Mouse (Mus musculus): ENCODE measurements around the gene Tubb2a. TPM values are rescaled to one million over a fixed set of nuclear protein-coding genes. Genes with fewer than 3 reads are reported as not detected.

The Tubb2a gene
- polyA plus RNA-seq, 1 experiment from 2014 or later = 292 TPM

DNA sequence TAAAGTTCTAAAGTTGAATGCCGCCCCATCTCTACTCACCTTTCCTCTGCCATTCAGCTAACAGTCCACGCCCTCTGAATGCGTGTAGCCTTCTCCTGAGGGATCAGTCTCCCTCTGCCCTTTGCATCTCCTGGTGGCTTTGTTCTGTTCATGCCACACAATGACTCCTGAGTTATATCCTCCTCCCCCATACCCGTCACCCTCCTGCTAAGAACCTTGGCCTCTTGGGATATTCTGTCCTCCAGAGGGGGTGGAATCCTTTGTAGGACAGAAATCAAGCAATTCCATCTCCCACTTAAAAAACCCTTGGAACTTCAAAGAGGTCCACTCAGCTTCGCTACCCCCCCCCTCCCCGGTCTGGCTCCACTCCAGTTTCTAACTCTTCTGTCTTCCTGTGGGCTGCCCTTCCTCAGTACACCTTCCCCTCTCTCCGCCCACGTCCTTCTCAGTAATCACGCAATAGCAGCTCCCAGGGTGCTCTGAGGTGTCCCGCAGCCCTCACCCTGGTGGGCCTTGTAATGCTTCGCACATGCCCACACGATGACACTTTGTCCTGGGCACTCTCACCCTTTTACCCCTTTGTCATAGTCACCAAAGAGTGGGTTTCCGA lies 24.0 kb downstream of the Tubb2a start:
- ATAC-seq = no peak
- 77% methylated on average over 13 of the region's 13 CpGs for WGBS
- H3K9ac ChIP-seq (ENCODE audit: low read depth, low read length) = no peak overlapping the region
- TF ChIP-seq CTCF (IDR thresholded peaks at IDR 0.05; ENCODE audit: low read depth) = no peak
- H3K4me2 ChIP-seq (replicated peaks; ENCODE audit: low read depth) = no peak overlapping the region
- H3K4me1 ChIP-seq (replicated peaks; ENCODE audit: control insufficient read depth, insufficient read depth, low read length) = no peaks in the 10 kb centered on the region
- H3K4me3 ChIP-seq (ENCODE audit: low read depth, low read length) = no peak overlapping the region
- H3K27ac ChIP-seq (ENCODE audit: low read depth, low read length) = no peak overlapping the region
- no peaks in the 10 kb centered on the region for H3K9me3 ChIP-seq (ENCODE audit: control insufficient read depth)
- H3K36me3 ChIP-seq (ENCODE audit: control insufficient read depth, insufficient read depth) = peaks cover 29% of the 10 kb centered on the region
- no peaks in the 10 kb centered on the region for H3K27me3 ChIP-seq (replicated peaks; ENCODE audit: control insufficient read depth, insufficient read depth, low read length)

DNA sequence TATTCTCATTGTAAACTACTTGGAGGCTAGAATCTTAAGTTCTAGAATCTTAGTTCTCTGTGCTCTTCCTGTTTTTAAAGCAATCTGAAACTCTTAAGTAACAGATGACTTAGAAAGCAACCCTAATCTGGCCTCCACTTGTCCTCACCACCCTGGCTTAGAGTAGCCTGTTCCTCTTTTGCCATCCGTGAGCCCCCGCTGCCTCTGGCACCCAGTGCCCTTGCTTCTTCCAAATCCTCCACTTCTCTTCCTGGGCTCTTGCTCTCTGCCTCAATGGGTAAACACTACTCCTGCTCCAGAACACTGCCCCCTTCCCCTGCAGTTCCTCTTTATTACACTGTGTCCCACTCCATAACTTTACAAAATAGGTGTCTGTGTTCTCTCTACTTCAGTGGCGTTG lies 26.1 kb downstream of the Tubb2a start:
- H3K27me3 ChIP-seq (replicated peaks; ENCODE audit: control insufficient read depth, insufficient read depth, low read length) = no peaks in the 10 kb centered on the region
- no peak for TF ChIP-seq CTCF (IDR thresholded peaks at IDR 0.05; ENCODE audit: low read depth)
- no peak overlapping the region for H3K4me2 ChIP-seq (replicated peaks; ENCODE audit: low read depth)
- H3K27ac ChIP-seq (ENCODE audit: low read depth, low read length) = no peak overlapping the region
- no peaks in the 10 kb centered on the region for H3K4me1 ChIP-seq (replicated peaks; ENCODE audit: control insufficient read depth, insufficient read depth, low read length)
- H3K36me3 ChIP-seq (ENCODE audit: control insufficient read depth, insufficient read depth) = peaks cover 21% of the 10 kb centered on the region
- ATAC-seq = no peak
- H3K9ac ChIP-seq (ENCODE audit: low read depth, low read length) = no peak overlapping the region
- no peaks in the 10 kb centered on the region for H3K9me3 ChIP-seq (ENCODE audit: control insufficient read depth)
- H3K4me3 ChIP-seq (ENCODE audit: low read depth, low read length) = no peak overlapping the region
- 93% methylated on average over 3 of the region's 3 CpGs for WGBS

DNA sequence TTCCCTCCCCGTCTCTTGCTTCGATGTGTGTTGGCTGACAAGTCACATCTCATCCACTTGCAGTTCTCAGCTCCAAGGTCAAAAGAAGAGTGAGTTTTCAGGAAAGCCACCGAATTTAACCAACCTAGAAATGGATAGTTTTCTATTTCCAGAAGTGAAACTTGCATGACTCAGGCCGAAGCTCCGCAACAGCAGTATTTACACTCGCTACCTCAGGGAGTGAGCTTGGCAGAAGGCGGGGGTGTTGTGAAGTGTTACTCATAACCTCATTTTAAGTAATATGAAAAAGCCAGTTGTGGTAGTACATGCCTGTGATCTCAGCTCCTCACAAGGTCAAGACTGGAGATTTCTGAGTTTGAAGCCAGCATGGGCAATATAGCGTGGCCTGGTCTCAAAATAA lies 27.3 kb downstream of the Tubb2a start:
- Histone ChIP-seq H3K27me3 (replicated peaks; ENCODE audit: control insufficient read depth, insufficient read depth, low read length) (no peaks in the 10 kb centered on the region), H3K4me3 (ENCODE audit: low read depth, low read length) (no peak overlapping the region), H3K4me2 (replicated peaks; ENCODE audit: low read depth) (no peak overlapping the region), H3K9me3 (ENCODE audit: control insufficient read depth) (no peaks in the 10 kb centered on the region), H3K4me1 (replicated peaks; ENCODE audit: control insufficient read depth, insufficient read depth, low read length) (no peaks in the 10 kb centered on the region), H3K9ac (ENCODE audit: low read depth, low read length) (no peak overlapping the region), H3K27ac (ENCODE audit: low read depth, low read length) (no peak overlapping the region), H3K36me3 (ENCODE audit: control insufficient read depth, insufficient read depth) (peaks cover 21% of the 10 kb centered on the region)
- no peak for ATAC-seq
- 93% methylated on average over 8 of the region's 8 CpGs for WGBS
- no peak for TF ChIP-seq CTCF (IDR thresholded peaks at IDR 0.05; ENCODE audit: low read depth)

DNA sequence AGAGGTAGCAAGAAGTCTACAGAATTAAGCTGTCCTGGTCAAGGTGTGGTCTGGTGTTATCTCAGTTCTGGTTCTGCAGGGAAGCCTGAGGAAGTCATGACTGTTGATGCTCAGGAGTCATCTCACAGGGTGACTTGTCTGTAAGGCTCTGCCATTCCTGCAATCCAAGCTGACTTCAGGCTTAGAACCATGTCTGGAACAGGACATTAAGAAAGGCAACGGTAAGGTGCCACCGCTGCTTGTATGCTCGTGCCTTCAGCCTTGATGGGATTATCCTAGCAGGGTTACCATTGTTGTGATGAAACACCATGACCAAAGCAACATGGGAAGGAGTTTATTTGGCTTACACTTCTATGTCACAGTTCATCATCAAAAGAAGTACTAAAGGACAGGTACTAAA lies 30.3 kb downstream of the Tubb2a start:
- H3K4me2 ChIP-seq (replicated peaks; ENCODE audit: low read depth) = no peak overlapping the region
- no peak for TF ChIP-seq CTCF (IDR thresholded peaks at IDR 0.05; ENCODE audit: low read depth)
- H3K36me3 ChIP-seq (ENCODE audit: control insufficient read depth, insufficient read depth) = peaks cover 9% of the 10 kb centered on the region
- H3K9me3 ChIP-seq (ENCODE audit: control insufficient read depth) = no peaks in the 10 kb centered on the region
- no peak overlapping the region for H3K27ac ChIP-seq (ENCODE audit: low read depth, low read length)
- no peak for ATAC-seq
- 97% methylated on average over 3 of the region's 3 CpGs for WGBS
- H3K4me3 ChIP-seq (ENCODE audit: low read depth, low read length) = no peak overlapping the region
- no peak overlapping the region for H3K9ac ChIP-seq (ENCODE audit: low read depth, low read length)
- no peaks in the 10 kb centered on the region for H3K27me3 ChIP-seq (replicated peaks; ENCODE audit: control insufficient read depth, insufficient read depth, low read length)
- no peaks in the 10 kb centered on the region for H3K4me1 ChIP-seq (replicated peaks; ENCODE audit: control insufficient read depth, insufficient read depth, low read length)

DNA sequence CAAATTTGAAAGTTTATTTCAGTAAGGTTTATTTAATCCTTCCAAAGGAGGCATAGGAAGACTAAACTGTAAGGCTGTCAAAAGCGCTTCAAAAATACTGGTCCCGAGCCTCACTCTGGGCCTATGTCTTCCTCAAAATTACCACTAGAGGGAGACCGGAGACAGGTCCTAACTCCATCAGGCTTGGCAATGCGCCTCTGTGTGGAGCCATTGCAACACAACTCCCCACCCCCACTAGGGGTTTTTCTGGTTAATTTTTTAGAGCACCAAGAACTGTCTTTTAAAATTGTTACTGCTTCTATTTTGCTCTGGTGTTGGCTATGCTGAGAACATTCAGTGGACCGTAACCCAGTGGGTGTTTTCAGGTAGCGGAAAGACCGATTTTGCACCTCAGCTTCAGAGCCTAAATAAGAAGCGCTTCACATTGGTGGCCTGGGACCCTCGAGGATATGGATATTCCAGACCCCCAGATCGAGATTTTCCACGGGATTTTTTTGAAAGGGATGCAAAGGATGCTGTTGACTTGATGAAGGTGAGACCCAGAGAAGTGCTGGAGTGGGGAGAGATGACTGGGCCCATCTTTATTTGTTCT lies 31.3 kb downstream of the Tubb2a start:
- Histone ChIP-seq H3K9ac (ENCODE audit: low read depth, low read length) (no peak overlapping the region), H3K9me3 (ENCODE audit: control insufficient read depth) (no peaks in the 10 kb centered on the region), H3K4me3 (ENCODE audit: low read depth, low read length) (no peak overlapping the region), H3K4me1 (replicated peaks; ENCODE audit: control insufficient read depth, insufficient read depth, low read length) (no peaks in the 10 kb centered on the region), H3K4me2 (replicated peaks; ENCODE audit: low read depth) (no peak overlapping the region), H3K27ac (ENCODE audit: low read depth, low read length) (no peak overlapping the region), H3K36me3 (ENCODE audit: control insufficient read depth, insufficient read depth) (peaks cover 5% of the 10 kb centered on the region; the same call in 1 of the 2 replicates), H3K27me3 (replicated peaks; ENCODE audit: control insufficient read depth, insufficient read depth, low read length) (no peaks in the 10 kb centered on the region)
- peak; percentile 78 for ATAC-seq
- TF ChIP-seq CTCF (IDR thresholded peaks at IDR 0.05; ENCODE audit: low read depth) = peak; percentile 97
- WGBS = 42% methylated on average over 11 of the region's 11 CpGs

DNA sequence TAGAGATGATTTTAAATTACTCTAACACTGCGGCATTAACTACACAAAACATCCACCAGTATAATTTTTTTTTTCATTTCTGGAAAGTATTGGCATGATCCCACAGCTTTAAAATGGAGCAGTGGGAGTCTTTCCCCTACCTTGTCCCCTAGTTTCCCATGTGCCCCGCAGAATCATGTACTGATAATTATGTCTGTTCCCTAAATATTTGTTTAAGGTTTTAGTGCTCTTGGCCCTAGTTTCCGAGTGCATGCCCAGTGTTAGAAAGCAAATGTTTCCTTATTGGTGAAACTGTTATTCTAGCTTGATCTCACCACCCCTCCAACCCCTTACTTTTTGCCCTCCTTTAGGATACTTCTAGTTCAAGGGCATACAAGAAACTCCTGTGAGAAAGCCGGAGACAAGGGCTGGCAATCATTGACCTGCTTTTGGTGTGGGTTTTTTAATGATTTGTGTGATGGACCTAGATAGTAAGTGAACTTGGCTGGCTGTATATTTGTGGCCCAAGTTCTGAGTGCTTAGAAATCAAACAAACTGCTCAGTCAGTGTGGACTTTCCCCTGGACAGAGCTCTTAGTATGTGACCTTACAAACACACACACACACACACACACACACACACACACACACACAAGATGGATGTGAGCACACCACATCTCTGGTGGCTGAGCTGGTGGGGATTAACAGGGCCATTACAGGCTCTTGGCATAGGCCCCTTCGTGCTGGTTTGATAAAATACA lies 32.1 kb downstream of the Tubb2a start:
- H3K9me3 ChIP-seq (ENCODE audit: control insufficient read depth) = no peaks in the 10 kb centered on the region
- H3K4me3 ChIP-seq (ENCODE audit: low read depth, low read length) = no peak overlapping the region
- WGBS = 33% methylated on average over 5 of the region's 5 CpGs
- no peaks in the 10 kb centered on the region; the same call in 1 of the 2 replicates for H3K36me3 ChIP-seq (ENCODE audit: control insufficient read depth, insufficient read depth)
- no peak overlapping the region for H3K9ac ChIP-seq (ENCODE audit: low read depth, low read length)
- no peak overlapping the region for H3K27ac ChIP-seq (ENCODE audit: low read depth, low read length)
- H3K4me2 ChIP-seq (replicated peaks; ENCODE audit: low read depth) = no peak overlapping the region
- no peaks in the 10 kb centered on the region for H3K27me3 ChIP-seq (replicated peaks; ENCODE audit: control insufficient read depth, insufficient read depth, low read length)
- no peaks in the 10 kb centered on the region for H3K4me1 ChIP-seq (replicated peaks; ENCODE audit: control insufficient read depth, insufficient read depth, low read length)
- peak; percentile 63; the same call in 1 of the 2 replicates for ATAC-seq
- no peak for TF ChIP-seq CTCF (IDR thresholded peaks at IDR 0.05; ENCODE audit: low read depth)
